Mouse (Mus musculus) forebrain, embryonic 16.5 days (tissue): ENCODE data around the gene Nme9. TPM values are rescaled to one million over a fixed set of nuclear protein-coding genes. Genes with fewer than 3 reads are reported as not detected.
A peak's percentile ranks its signal among the peaks of the same experiment; 100 is the strongest.

Experiments
- ATAC-seq: fragments of 200-750 bp; cut with Nextera tagmentation; 2 replicates; pipeline ENCODE4 v1.8.0; 2017; ENCODE audit warnings: mild to moderate bottlenecking, moderate library complexity
- H3K27ac ChIP-seq: fragments of 300-500 bp; sonication (generic); 2 replicates; pipeline ENCODE4 v1.5.1; 2014; ENCODE audit warnings: low read length, control low read depth
- H3K27me3 ChIP-seq: fragments of 300-500 bp; sonication (generic); replicated peaks from 2 replicates; pipeline ENCODE4 v1.6.1; 2014; ENCODE audit warnings: low read length; ENCODE audit not compliant: control insufficient read depth, insufficient read depth
- H3K36me3 ChIP-seq: fragments of 300-500 bp; sonication (generic); 2 replicates; pipeline ENCODE4 v1.6.1; 2014; ENCODE audit not compliant: control insufficient read depth, insufficient read depth
- H3K4me1 ChIP-seq: fragments of 300-500 bp; sonication (generic); replicated peaks from 2 replicates; pipeline ENCODE4 v1.6.1; 2014; ENCODE audit warnings: low read length; ENCODE audit not compliant: control insufficient read depth, insufficient read depth
- H3K4me2 ChIP-seq: fragments of 300-500 bp; sonication (generic); 2 replicates; pipeline ENCODE4 v1.6.1; 2014; ENCODE audit warnings: mild to moderate bottlenecking, low read length, control low read depth
- H3K4me3 ChIP-seq: fragments of 300-500 bp; sonication (generic); replicated peaks from 2 replicates; pipeline ENCODE4 v1.5.1; 2014; ENCODE audit warnings: mild to moderate bottlenecking, low read length, control low read depth
- H3K9ac ChIP-seq: fragments of 300-500 bp; sonication (generic); replicated peaks from 2 replicates; pipeline ENCODE4 v1.6.1; 2014; ENCODE audit warnings: low read depth, low read length, control low read depth
- H3K9me3 ChIP-seq: fragments of 300-500 bp; sonication (generic); 2 replicates; pipeline ENCODE4 v1.6.1; 2016; ENCODE audit warnings: low read length; ENCODE audit not compliant: control insufficient read depth
- WGBS: fragments of 180-500 bp; shearing (Covaris S2); extraction: QIAGEN DNeasy Blood & Tissue Kit; methylation state at CpG from one replicate; pipeline ENCODE4 v1.1.7; 2014; 5-methylcytosine and 5-hydroxymethylcytosine counted together
- polyA plus RNA-seq: library from polyadenylated mRNA; unstranded; fragments of >200 nt; fragmentation: Nextera tagmentation; extraction: Ambion mirVana; gene quantifications from 2 replicates; pipeline ENCODE4 v1.2.1, GENCODE M21; 2015

The Nme9 gene
- 0.41 and 0.61 TPM in 2 replicates for polyA plus RNA-seq

GRCm38 (mm10) chr9:99451161-99451560 is at the start of gene Nme9:
TSS of gene Nme9 (plus strand) at chr9:99451475.
- H3K27me3 ChIP-seq = peaks cover 6% of the 10 kb centered on the region; the same call in 1 of the 2 replicates
- WGBS = 10% methylated on average over 14 of the region's 14 CpGs
- peak within 1 kb of the TSS; percentile 9; the same call in 1 of the 2 replicates for H3K4me2 ChIP-seq
- H3K4me3 ChIP-seq = no peak within 1 kb of the TSS
- no peaks in the 10 kb centered on the region for H3K9me3 ChIP-seq
- no peaks in the 10 kb centered on the region for H3K36me3 ChIP-seq
- peaks cover 3% of the 10 kb centered on the region for H3K4me1 ChIP-seq
- no peak within 1 kb of the TSS for H3K27ac ChIP-seq
- H3K9ac ChIP-seq = no peak within 1 kb of the TSS
- peak; percentile 63; the same call in 1 of the 2 replicates for ATAC-seq

GRCm38 (mm10) chr9:99409280-99409679 is 42.0 kb upstream of the Nme9 start:
- H3K9ac ChIP-seq = no peak overlapping the region
- H3K27me3 ChIP-seq = no peaks in the 10 kb centered on the region
- no peak overlapping the region for H3K4me3 ChIP-seq
- H3K27ac ChIP-seq = no peak overlapping the region
- ATAC-seq = no peak
- H3K36me3 ChIP-seq = no peaks in the 10 kb centered on the region
- H3K4me2 ChIP-seq = no peak overlapping the region
- WGBS = 88% methylated on average over 3 of the region's 3 CpGs
- H3K4me1 ChIP-seq = no peaks in the 10 kb centered on the region
- H3K9me3 ChIP-seq = no peaks in the 10 kb centered on the region

- 0 out of 2 replicates have a peak, but pooled peaks cover 3% of the 10 kb centered on the region for H3K4me1 ChIP-seq
- H3K27ac ChIP-seq = no peak overlapping the region
- H3K9ac ChIP-seq = no peak overlapping the region
- ATAC-seq = no peak
- H3K9me3 ChIP-seq = no peaks in the 10 kb centered on the region
- no peak overlapping the region for H3K4me2 ChIP-seq
- WGBS = 94% methylated on average over 5 of the region's 5 CpGs
- no peaks in the 10 kb centered on the region for H3K36me3 ChIP-seq
- H3K27me3 ChIP-seq = no peaks in the 10 kb centered on the region
- H3K4me3 ChIP-seq = no peak overlapping the region
These were observed 40.2 kb upstream of the Nme9 start for GRCm38 (mm10) chr9:99411093-99411492.

- Histone ChIP-seq H3K36me3 (no peaks in the 10 kb centered on the region), H3K4me2 (no peak overlapping the region), H3K9me3 (no peaks in the 10 kb centered on the region), H3K4me3 (no peak overlapping the region), H3K9ac (no peak overlapping the region), H3K27me3 (no peaks in the 10 kb centered on the region), H3K4me1 (peaks cover 6% of the 10 kb centered on the region), H3K27ac (no peak overlapping the region)
- ATAC-seq = no peak
- WGBS = 96% methylated on average over 4 of the region's 4 CpGs
These were observed 39.5 kb upstream of the Nme9 start for GRCm38 (mm10) chr9:99411785-99412184.

- H3K4me1 ChIP-seq = peaks cover 22% of the 10 kb centered on the region
- no peaks in the 10 kb centered on the region for H3K27me3 ChIP-seq
- H3K9ac ChIP-seq = no peak overlapping the region
- H3K9me3 ChIP-seq = no peaks in the 10 kb centered on the region
- H3K4me3 ChIP-seq = no peak overlapping the region
- no peaks in the 10 kb centered on the region for H3K36me3 ChIP-seq
- no peak for ATAC-seq
- WGBS = 89% methylated on average over 3 of the region's 3 CpGs
- H3K4me2 ChIP-seq = no peak overlapping the region
- no peak overlapping the region for H3K27ac ChIP-seq
These were observed 34.5 kb upstream of the Nme9 start for GRCm38 (mm10) chr9:99416809-99417208.

- Histone ChIP-seq H3K4me1 (peaks cover 22% of the 10 kb centered on the region), H3K27me3 (no peaks in the 10 kb centered on the region), H3K9ac (no peak overlapping the region), H3K27ac (no peak overlapping the region), H3K9me3 (no peaks in the 10 kb centered on the region), H3K4me3 (no peak overlapping the region), H3K4me2 (no peak overlapping the region), H3K36me3 (no peaks in the 10 kb centered on the region)
- ATAC-seq = peak; percentile 65
- 38% methylated on average over 4 of the region's 4 CpGs for WGBS
These were observed 33.9 kb upstream of the Nme9 start for GRCm38 (mm10) chr9:99417288-99417846.

- peak; percentile 73 for ATAC-seq
- H3K9ac ChIP-seq = no peak overlapping the region
- no peaks in the 10 kb centered on the region for H3K9me3 ChIP-seq
- 36% methylated on average over 5 of the region's 5 CpGs for WGBS
- no peak overlapping the region for H3K4me3 ChIP-seq
- no peaks in the 10 kb centered on the region for H3K27me3 ChIP-seq
- H3K36me3 ChIP-seq = no peaks in the 10 kb centered on the region
- no peak overlapping the region for H3K4me2 ChIP-seq
- H3K27ac ChIP-seq = peak overlapping the region; percentile 22; the same call in 1 of the 2 replicates
- H3K4me1 ChIP-seq = peaks cover 22% of the 10 kb centered on the region
These were observed 32.9 kb upstream of the Nme9 start for GRCm38 (mm10) chr9:99418377-99418776.

- Histone ChIP-seq H3K4me2 (no peak overlapping the region), H3K4me3 (no peak overlapping the region), H3K9ac (no peak overlapping the region), H3K9me3 (no peaks in the 10 kb centered on the region), H3K36me3 (no peaks in the 10 kb centered on the region), H3K27me3 (no peaks in the 10 kb centered on the region), H3K27ac (no peak overlapping the region), H3K4me1 (peaks cover 21% of the 10 kb centered on the region)
- ATAC-seq = no peak
- 82% methylated on average over 8 of the region's 8 CpGs for WGBS
These were observed 31.1 kb upstream of the Nme9 start for GRCm38 (mm10) chr9:99419951-99420701.

- WGBS = 67% methylated on average over 3 of the region's 3 CpGs
- H3K27ac ChIP-seq = no peak overlapping the region
- H3K4me3 ChIP-seq = no peak overlapping the region
- no peak for ATAC-seq
- peaks cover 23% of the 10 kb centered on the region for H3K4me1 ChIP-seq
- no peak overlapping the region for H3K4me2 ChIP-seq
- H3K9me3 ChIP-seq = no peaks in the 10 kb centered on the region
- H3K9ac ChIP-seq = no peak overlapping the region
- no peaks in the 10 kb centered on the region for H3K36me3 ChIP-seq
- no peaks in the 10 kb centered on the region for H3K27me3 ChIP-seq
These were observed 29.4 kb upstream of the Nme9 start for GRCm38 (mm10) chr9:99421914-99422313.
